Mouse (Mus musculus) inflammation-experienced regulatory T-cells, adult 6 months (primary cell): ENCODE data around the gene Smarcd1. TPM values are rescaled to one million over a fixed set of nuclear protein-coding genes. Genes with fewer than 3 reads are reported as not detected.

ENCODE experiments used
- ATAC-seq: one replicate; pipeline ENCODE4 v1.8.0; 2017
- polyA plus RNA-seq, 3 experiments: library from polyadenylated mRNA; unstranded; fragments of 100-300 nt; shearing (Covaris generic); gene quantifications; one replicate each; pipeline ENCODE4 v1.2.1; 2017

Gene Smarcd1
- polyA plus RNA-seq, 3 experiments from 2014 or later, result 8.4 to 15.5 (median 10.5) TPM

- ATAC-seq, result no peak
Observed at GRCm38 (mm10) chr15:99735631-99736030, 33.7 kb downstream of the Smarcd1 start.

DNA sequence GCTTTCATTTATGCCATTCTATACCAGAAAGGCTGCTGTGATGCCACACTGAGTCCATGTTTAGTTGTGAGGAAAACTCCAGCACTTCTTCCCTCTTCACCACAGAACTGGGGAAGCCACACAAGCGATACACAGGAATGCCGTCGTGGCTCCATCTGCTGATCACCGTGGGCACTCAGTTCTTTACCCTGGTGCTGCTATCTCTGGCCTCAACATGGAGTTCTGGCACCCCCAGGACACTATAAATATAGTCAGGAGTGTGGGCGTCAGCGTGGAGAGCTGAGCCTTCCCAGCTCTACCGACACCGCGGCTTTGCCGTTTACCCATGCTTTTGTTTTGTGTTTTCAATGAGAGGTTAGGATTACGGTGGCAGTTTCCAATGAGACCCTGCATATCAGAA, 34.7 kb downstream of the Smarcd1 start:
- no peak for ATAC-seq

- no peak for ATAC-seq
Observed at GRCm38 (mm10) chr15:99740229-99740628, 38.3 kb downstream of the Smarcd1 start.

GRCm38 (mm10) chr15:99754204-99754603, 52.3 kb downstream of the Smarcd1 start:
- ATAC-seq, result no peak

Other genes with a start within 250 kb of the Smarcd1 start
- 1 to 10 TPM in 1 of 3 experiments, under 1 TPM in 2; 0.10 to 1.9 (median 0.78) TPM for gene Nckap5l, start 244.4 kb upstream of the Smarcd1 start, polyA plus RNA-seq
- gene Bcdin3d, start 227.4 kb upstream of the Smarcd1 start, polyA plus RNA-seq, result 10 to 100 TPM; 16.9 to 30.8 (median 30.6) TPM
- gene Faim2, start 174.0 kb upstream of the Smarcd1 start, polyA plus RNA-seq, result under 1 TPM in 2 of 3 experiments, not detected in 1; 0.03 to 0.15 TPM
- gene Aqp2, start 123.1 kb upstream of the Smarcd1 start, polyA plus RNA-seq, result not detected
- gene Aqp5, start 111.3 kb upstream of the Smarcd1 start, polyA plus RNA-seq, result not detected
- gene Aqp6, start 100.7 kb upstream of the Smarcd1 start, polyA plus RNA-seq, result not detected
- gene Racgap1, start 50.5 kb upstream of the Smarcd1 start, polyA plus RNA-seq, result 100 to 1,000 TPM in 1 of 3 experiments, 10 to 100 TPM in 2; 18.4 to 106 (median 18.6) TPM
- gene Asic1, start 31.8 kb upstream of the Smarcd1 start, polyA plus RNA-seq, result under 1 TPM in 2 of 3 experiments, not detected in 1; 0.20 to 0.40 TPM
- gene Gm17349, start 3.4 kb downstream of the Smarcd1 start, polyA plus RNA-seq, result not detected
- under 1 TPM in 2 of 3 experiments, not detected in 1; 0.24 to 0.39 TPM for gene Gpd1, start 15.4 kb downstream of the Smarcd1 start, polyA plus RNA-seq
- gene Cox14, start 23.5 kb downstream of the Smarcd1 start, polyA plus RNA-seq, result 100 to 1,000 TPM; 133 to 168 (median 166) TPM
- gene Cers5, start 70.8 kb downstream of the Smarcd1 start, polyA plus RNA-seq, result 10 to 100 TPM; 49.5 to 66.7 (median 56.5) TPM
- gene Lima1, start 173.3 kb downstream of the Smarcd1 start, polyA plus RNA-seq, result 1 to 10 TPM; 2.2 to 2.9 (median 2.3) TPM